Mouse (Mus musculus) stomach, postnatal 0 days (tissue): ENCODE measurements at regions not wholly inside any gene's neighbourhood (a gene's known extent, or its start where the extent isn't known, plus 50 kb on each side); places are given as distances from the start of the nearest gene placed in this dataset.

Source experiments
- CTCF ChIP-seq: IDR thresholded peaks from 2 replicates; pipeline ENCODE4 v1.5.1; 2016; ENCODE audit warnings: antibody characterized with exemption, low read depth, mild to moderate bottlenecking, moderate library complexity
- EP300 ChIP-seq: optimal IDR thresholded peaks from 2 replicates; pipeline ENCODE3; 2016; ENCODE audit warnings: antibody characterized with exemption

DNA sequence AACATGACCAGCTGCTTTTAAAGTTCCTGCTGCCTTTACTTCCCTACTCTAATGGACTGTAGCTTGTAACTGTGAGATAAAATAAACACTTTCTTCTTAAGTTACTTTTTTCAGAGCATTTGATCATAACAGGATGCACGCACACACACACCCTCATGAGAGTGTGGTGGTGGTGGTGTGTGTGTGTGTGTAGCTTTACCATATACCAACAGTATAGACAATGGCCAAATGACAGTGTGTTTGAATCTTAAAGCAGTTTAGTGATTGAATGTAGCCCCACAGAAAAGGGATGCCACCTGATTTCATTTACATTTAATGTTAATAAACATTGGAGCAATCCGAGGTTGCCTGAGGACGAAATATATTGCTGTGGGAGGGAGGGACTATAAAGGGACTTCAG is 108.4 kb upstream of the Cblb start:
- no peak for TF ChIP-seq CTCF
- TF ChIP-seq EP300: no peak
